Mouse (Mus musculus) stomach, embryonic 15.5 days (tissue): ENCODE measurements around the gene Pfkm. TPM values are rescaled to one million over a fixed set of nuclear protein-coding genes. Genes with fewer than 3 reads are reported as not detected.

Experiments used
- ATAC-seq: fragments of 200-750 bp; cut with Nextera tagmentation; 2 replicates; pipeline ENCODE4 v1.8.0; 2017; ENCODE audit warnings: low read depth, moderate number of reproducible peaks, moderate TSS enrichment; ENCODE audit not compliant: insufficient read depth, low FRiP score
- H3K27ac ChIP-seq: fragments of 300-500 bp; sonication (generic); 2 replicates; pipeline ENCODE4 v1.5.1; 2015; ENCODE audit warnings: mild to moderate bottlenecking, inconsistent platforms
- H3K27me3 ChIP-seq: fragments of 300-500 bp; sonication (generic); replicated peaks from 2 replicates; pipeline ENCODE4 v1.6.1; 2015; ENCODE audit warnings: inconsistent platforms
- H3K36me3 ChIP-seq: fragments of 300-500 bp; sonication (generic); 2 replicates; pipeline ENCODE4 v1.6.1; 2015; ENCODE audit warnings: inconsistent platforms
- H3K4me1 ChIP-seq: fragments of 300-500 bp; sonication (generic); 2 replicates; pipeline ENCODE4 v1.6.1; 2015; ENCODE audit warnings: inconsistent platforms
- H3K4me2 ChIP-seq: fragments of 300-500 bp; sonication (generic); 2 replicates; pipeline ENCODE4 v1.6.1; 2015; ENCODE audit warnings: mild to moderate bottlenecking, inconsistent platforms
- H3K4me3 ChIP-seq: fragments of 300-500 bp; sonication (generic); replicated peaks from 2 replicates; pipeline ENCODE4 v1.5.1; 2015; ENCODE audit warnings: inconsistent platforms
- H3K9ac ChIP-seq: fragments of 300-500 bp; sonication (generic); 2 replicates; pipeline ENCODE4 v1.6.1; 2015; ENCODE audit warnings: inconsistent platforms
- H3K9me3 ChIP-seq: fragments of 300-500 bp; sonication (generic); 2 replicates; pipeline ENCODE4 v1.6.1; 2016; ENCODE audit warnings: inconsistent platforms
- whole genome bisulfite sequencing: fragments of 180-500 bp; shearing (Covaris S2); methylation state at CpG from one replicate; pipeline ENCODE4 v1.1.7; 2015; 5-methylcytosine and 5-hydroxymethylcytosine counted together
- polyA plus RNA-seq: library from polyadenylated mRNA; unstranded; fragments of >200 nt; fragmentation: Nextera tagmentation; extraction: Ambion mirVana; gene quantifications from 2 replicates; pipeline ENCODE4 v1.2.1, GENCODE M21; 2015

Pfkm gene
- polyA plus RNA-seq, 1 experiment from 2014 or later: 28.3 TPM

DNA sequence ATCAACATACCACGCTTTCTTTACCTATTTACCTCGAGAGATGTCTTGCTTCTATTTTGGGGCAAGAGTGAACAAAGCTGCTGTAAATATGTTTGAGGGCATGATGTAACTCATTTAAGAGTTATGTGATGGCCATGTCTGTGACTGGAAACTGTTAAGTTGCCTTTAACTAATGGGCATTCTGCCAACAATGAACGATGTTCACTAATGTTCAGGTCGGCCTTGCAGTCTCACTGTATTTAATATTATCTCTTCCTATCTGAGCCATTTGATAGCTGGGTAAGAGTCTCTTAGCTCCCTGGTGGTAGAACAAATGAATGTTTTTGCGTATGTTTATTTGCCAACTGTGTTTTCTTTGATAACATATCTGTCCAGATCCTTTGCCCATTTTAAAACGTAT, 14.1 kb downstream of the Pfkm start:
- Histone ChIP-seq H3K4me2 (no peak overlapping the region), H3K36me3 (no peaks in the 10 kb centered on the region), H3K9me3 (no peaks in the 10 kb centered on the region), H3K4me1 (peaks cover 12% of the 10 kb centered on the region; the same call in 1 of the 2 replicates), H3K4me3 (no peak overlapping the region), H3K27ac (no peak overlapping the region), H3K27me3 (no peaks in the 10 kb centered on the region), H3K9ac (no peak overlapping the region)
- ATAC-seq: no peak
- 53% methylated on average over 6 of the region's 6 CpGs for WGBS

GRCm38 (mm10) chr15:98107230-98107629, 14.8 kb downstream of the Pfkm start:
- Histone ChIP-seq H3K4me1 (peaks cover 12% of the 10 kb centered on the region; the same call in 1 of the 2 replicates), H3K4me2 (peak overlapping the region; percentile 76; the same call in 1 of the 2 replicates), H3K27me3 (no peaks in the 10 kb centered on the region), H3K27ac (0 out of 2 replicates have a peak overlapping the region, but pooled peaks have one; percentile 36), H3K9ac (no peak overlapping the region), H3K36me3 (0 out of 2 replicates have a peak, but pooled peaks cover 3% of the 10 kb centered on the region), H3K9me3 (no peaks in the 10 kb centered on the region), H3K4me3 (0 out of 2 replicates have a peak overlapping the region, but pooled peaks have one; percentile 69)
- ATAC-seq: no peak
- WGBS: 62% methylated on average over 6 of the region's 6 CpGs

DNA sequence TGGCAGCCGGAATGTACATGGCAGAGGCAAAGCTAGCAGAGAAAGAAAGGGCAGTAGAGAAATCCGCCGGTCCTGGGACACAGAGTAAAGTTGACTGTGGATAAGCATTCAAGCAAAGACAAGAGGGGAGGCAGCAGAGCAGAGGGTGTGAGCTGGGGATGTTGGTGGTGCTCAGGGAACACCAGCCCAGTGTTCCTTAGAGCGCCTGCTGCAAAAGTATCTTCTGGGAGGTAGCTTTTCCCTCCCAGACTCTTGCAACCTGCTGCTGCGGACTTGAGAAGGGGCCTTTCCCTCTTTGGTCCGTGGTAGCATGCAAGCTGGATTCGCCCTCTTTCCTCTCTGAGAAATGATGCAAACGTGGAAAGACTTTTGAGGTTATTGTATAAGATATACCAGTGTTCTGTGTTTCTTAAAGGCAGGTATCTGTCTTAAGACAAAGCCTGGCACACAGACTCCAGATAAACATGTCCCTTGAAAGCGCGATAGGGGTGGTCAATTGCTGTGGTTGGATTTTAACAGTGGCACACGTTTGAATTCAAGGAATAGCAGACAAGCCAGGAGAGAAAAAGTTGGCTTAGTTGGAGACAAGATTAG, 15.4 kb downstream of the Pfkm start:
- Histone ChIP-seq H3K4me3 (peak overlapping the region; percentile 69), H3K9me3 (no peaks in the 10 kb centered on the region), H3K27me3 (no peaks in the 10 kb centered on the region), H3K4me1 (peaks cover 12% of the 10 kb centered on the region; the same call in 1 of the 2 replicates), H3K4me2 (peak overlapping the region; percentile 76), H3K36me3 (0 out of 2 replicates have a peak, but pooled peaks cover 9% of the 10 kb centered on the region), H3K9ac (peak overlapping the region; percentile 54; the same call in 1 of the 2 replicates), H3K27ac (0 out of 2 replicates have a peak overlapping the region, but pooled peaks have one; percentile 36)
- ATAC-seq: 0 out of 2 replicates have a peak, but pooled peaks have one; percentile 2
- WGBS: 35% methylated on average over 11 of the region's 11 CpGs

DNA sequence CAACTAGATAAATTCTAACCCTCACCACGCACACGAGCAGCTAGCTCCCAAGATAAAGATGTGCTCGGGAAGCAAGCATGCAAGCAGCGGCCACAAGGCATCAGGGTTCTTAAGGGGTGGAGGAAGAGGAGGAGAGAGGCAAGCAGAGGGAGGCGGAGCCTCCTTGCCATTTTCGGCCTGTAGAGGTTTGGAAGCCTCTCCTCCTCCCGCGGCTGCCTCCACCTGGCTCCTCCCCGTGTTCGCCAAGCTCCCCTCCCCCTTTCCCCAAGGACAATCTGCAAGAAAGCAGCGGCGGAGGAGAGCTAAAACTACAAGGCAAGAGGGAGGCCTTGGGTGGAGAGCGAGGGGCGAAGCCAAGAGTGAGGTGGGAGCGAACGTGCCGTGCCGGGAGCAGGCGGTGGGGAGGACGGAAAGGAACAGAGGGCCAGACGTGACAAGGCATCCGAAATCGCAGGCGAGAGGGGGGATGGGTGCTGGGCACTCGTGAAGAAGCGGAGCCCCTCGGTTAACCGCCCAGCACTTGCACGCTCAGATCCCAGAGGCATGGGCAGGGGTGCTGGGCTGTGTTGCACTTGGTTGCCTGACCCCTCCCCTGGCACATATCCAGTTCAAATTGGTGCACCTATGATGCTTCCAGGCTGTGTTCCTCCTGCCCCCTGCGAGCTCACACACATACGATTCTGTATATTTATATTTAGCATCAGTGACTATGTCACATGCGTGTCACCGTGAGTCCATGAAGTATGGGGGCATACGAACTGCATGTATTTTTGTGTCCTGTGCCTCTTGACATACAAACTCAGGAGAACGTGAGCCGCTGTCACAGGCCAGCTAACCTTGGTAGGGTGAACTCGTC, 16.1 kb downstream of the Pfkm start:
- peak overlapping the region; percentile 69 for H3K4me3 ChIP-seq
- peak overlapping the region; percentile 67 for H3K27ac ChIP-seq
- H3K36me3 ChIP-seq: 0 out of 2 replicates have a peak, but pooled peaks cover 9% of the 10 kb centered on the region
- no peaks in the 10 kb centered on the region for H3K27me3 ChIP-seq
- 3% methylated on average over 37 of the region's 37 CpGs for WGBS
- peak overlapping the region; percentile 54 for H3K9ac ChIP-seq
- H3K4me1 ChIP-seq: peaks cover 12% of the 10 kb centered on the region; the same call in 1 of the 2 replicates
- H3K9me3 ChIP-seq: no peaks in the 10 kb centered on the region
- H3K4me2 ChIP-seq: peak overlapping the region; percentile 76
- ATAC-seq: peak; percentile 96

- Histone ChIP-seq H3K27me3 (no peaks in the 10 kb centered on the region), H3K36me3 (0 out of 2 replicates have a peak, but pooled peaks cover 9% of the 10 kb centered on the region), H3K9ac (no peak overlapping the region), H3K4me2 (no peak overlapping the region), H3K9me3 (no peaks in the 10 kb centered on the region), H3K27ac (no peak overlapping the region), H3K4me1 (peaks cover 12% of the 10 kb centered on the region; the same call in 1 of the 2 replicates), H3K4me3 (no peak overlapping the region)
- WGBS: 68% methylated on average over 5 of the region's 5 CpGs
- ATAC-seq: peak; percentile 40; the same call in 1 of the 2 replicates
Observed at GRCm38 (mm10) chr15:98111791-98112190, 19.4 kb downstream of the Pfkm start.

GRCm38 (mm10) chr15:98114098-98114851, 21.9 kb downstream of the Pfkm start:
- no peak for ATAC-seq
- Histone ChIP-seq H3K9me3 (no peaks in the 10 kb centered on the region), H3K27ac (no peak overlapping the region), H3K4me1 (peaks cover 2% of the 10 kb centered on the region; the same call in 1 of the 2 replicates), H3K4me2 (no peak overlapping the region), H3K9ac (no peak overlapping the region), H3K36me3 (0 out of 2 replicates have a peak, but pooled peaks cover 13% of the 10 kb centered on the region), H3K4me3 (no peak overlapping the region), H3K27me3 (no peaks in the 10 kb centered on the region)
- 80% methylated on average over 10 of the region's 10 CpGs for WGBS

DNA sequence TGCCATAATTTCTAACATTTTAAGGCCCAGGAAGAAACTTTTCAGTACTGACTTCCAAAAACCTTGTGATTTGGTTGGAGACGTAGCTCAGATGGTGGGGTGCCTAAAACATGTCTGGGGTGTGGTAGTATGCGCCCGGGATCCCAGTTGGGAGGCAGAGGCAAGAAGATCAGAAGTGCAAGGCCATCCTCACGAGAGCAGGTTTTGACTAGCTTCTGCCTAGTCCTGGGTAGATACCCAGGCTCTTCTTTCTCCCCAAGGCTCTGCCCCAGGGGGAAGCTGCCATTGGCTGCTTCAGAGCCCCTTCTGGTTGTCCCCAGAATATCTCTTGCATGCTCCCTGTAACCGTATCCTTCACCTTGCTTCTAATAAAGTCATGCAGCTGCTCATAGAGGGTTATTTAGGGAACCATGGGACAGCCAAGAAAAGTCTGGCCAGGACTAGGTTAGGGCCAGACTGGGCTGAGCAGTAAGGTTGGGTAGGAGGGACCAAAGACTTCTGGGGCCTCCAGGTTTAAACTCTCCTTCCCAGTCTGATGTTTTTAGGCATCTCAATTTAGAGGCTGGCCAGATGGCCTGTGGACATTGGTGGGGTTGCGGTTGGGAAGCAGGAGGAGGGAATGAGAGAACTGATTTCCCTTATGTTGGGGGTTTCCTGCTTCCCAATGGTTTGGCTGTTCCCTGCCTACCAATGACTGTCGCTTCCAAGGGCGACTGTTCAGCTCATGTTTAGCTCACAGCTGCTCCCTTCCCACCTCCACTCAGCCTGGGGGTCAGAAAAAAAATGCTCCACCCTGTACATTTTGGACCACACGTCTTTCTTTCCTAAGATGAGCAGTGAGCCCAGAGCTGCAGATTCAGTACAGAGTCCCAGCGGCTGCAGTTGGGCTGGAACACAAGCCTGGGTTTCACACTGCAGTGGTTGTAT, 22.7 kb downstream of the Pfkm start:
- Histone ChIP-seq H3K4me3 (no peak overlapping the region), H3K9me3 (no peaks in the 10 kb centered on the region), H3K36me3 (0 out of 2 replicates have a peak, but pooled peaks cover 13% of the 10 kb centered on the region), H3K4me1 (no peaks in the 10 kb centered on the region), H3K9ac (no peak overlapping the region), H3K4me2 (no peak overlapping the region), H3K27me3 (no peaks in the 10 kb centered on the region), H3K27ac (no peak overlapping the region)
- no peak for ATAC-seq
- WGBS: 80% methylated on average over 10 of the region's 10 CpGs

DNA sequence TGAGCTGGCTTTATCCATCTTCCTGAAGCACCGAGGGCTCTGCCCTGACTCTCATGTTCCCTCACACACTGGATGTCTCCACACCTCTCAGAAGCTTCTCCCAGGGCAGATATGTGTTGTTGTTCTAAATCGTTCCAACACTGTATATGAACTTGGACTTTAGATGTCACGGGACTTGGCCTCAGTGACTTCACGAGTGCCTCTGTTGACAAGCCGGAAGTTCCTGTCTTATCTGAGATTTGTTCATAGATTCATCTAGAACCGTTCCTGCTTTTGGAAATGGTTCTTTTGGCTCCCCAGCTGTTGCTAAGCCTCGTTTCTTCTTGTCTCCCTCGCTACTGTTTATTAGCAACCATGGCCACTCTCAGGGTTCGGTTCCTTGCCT, 23.4 kb downstream of the Pfkm start:
- H3K36me3 ChIP-seq: peaks cover 15% of the 10 kb centered on the region; the same call in 1 of the 2 replicates
- H3K9me3 ChIP-seq: no peaks in the 10 kb centered on the region
- H3K4me2 ChIP-seq: no peak overlapping the region
- H3K27ac ChIP-seq: no peak overlapping the region
- no peak overlapping the region for H3K9ac ChIP-seq
- H3K4me1 ChIP-seq: no peaks in the 10 kb centered on the region
- 80% methylated on average over 9 of the region's 9 CpGs for WGBS
- no peak overlapping the region for H3K4me3 ChIP-seq
- no peaks in the 10 kb centered on the region for H3K27me3 ChIP-seq
- ATAC-seq: no peak

DNA sequence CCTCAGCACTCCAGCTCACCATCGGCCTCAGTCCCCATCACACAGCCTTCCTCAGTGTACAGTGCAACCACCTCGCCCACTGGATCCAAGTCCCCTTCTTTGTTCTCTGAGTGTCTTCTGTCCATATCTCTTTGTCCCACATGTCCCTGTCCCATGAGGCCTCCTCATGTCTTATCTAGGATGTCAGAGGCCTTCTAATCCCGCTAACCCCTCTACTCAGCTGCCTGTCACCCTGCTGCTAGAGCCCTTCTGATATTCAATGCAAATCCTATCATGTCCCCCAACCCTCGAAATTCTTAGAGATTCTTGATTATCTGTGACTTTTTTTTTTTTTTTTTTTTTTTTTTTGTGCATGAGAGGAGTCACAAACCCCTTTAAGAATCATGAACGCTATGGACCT, 23.9 kb downstream of the Pfkm start:
- Histone ChIP-seq H3K4me3 (no peak overlapping the region), H3K4me1 (no peaks in the 10 kb centered on the region), H3K27ac (no peak overlapping the region), H3K4me2 (no peak overlapping the region), H3K9me3 (no peaks in the 10 kb centered on the region), H3K36me3 (peaks cover 17% of the 10 kb centered on the region; the same call in 1 of the 2 replicates), H3K9ac (no peak overlapping the region), H3K27me3 (no peaks in the 10 kb centered on the region)
- 85% methylated on average over 5 of the region's 5 CpGs for WGBS
- peak; percentile 37; the same call in 1 of the 2 replicates for ATAC-seq

- ATAC-seq: no peak
- H3K9me3 ChIP-seq: no peaks in the 10 kb centered on the region
- H3K4me2 ChIP-seq: no peak overlapping the region
- H3K27me3 ChIP-seq: no peaks in the 10 kb centered on the region
- WGBS: 91% methylated on average over 12 of the region's 12 CpGs
- no peak overlapping the region for H3K27ac ChIP-seq
- no peak overlapping the region for H3K9ac ChIP-seq
- H3K4me1 ChIP-seq: no peaks in the 10 kb centered on the region
- peaks cover 26% of the 10 kb centered on the region for H3K36me3 ChIP-seq
- H3K4me3 ChIP-seq: no peak overlapping the region
Observed at GRCm38 (mm10) chr15:98119363-98119762, 27.0 kb downstream of the Pfkm start.
